Mouse (Mus musculus) heart, embryonic 15.5 days (tissue): ENCODE measurements at regions not wholly inside any gene's neighbourhood (a gene's known extent, or its start where the extent isn't known, plus 50 kb on each side); places are given as distances from the start of the nearest gene placed in this dataset.

Experiments used
- ATAC-seq: fragments of 200-750 bp; cut with Nextera tagmentation; replicated peaks from 2 replicates; pipeline ENCODE4 v1.8.0; 2017; ENCODE audit warnings: low read depth, moderate TSS enrichment; ENCODE audit not compliant: insufficient number of reproducible peaks, insufficient read depth, low FRiP score
- H3K27ac ChIP-seq: fragments of 300-500 bp; sonication (generic); 2 replicates; pipeline ENCODE4 v1.5.1; 2015; ENCODE audit warnings: mild to moderate bottlenecking, inconsistent platforms
- H3K27me3 ChIP-seq: fragments of 300-500 bp; sonication (generic); 2 replicates; pipeline ENCODE4 v1.6.1; 2015; ENCODE audit warnings: inconsistent platforms
- H3K36me3 ChIP-seq: fragments of 300-500 bp; sonication (generic); 2 replicates; pipeline ENCODE4 v1.6.1; 2015; ENCODE audit warnings: mild to moderate bottlenecking, inconsistent platforms
- H3K4me1 ChIP-seq: fragments of 300-500 bp; sonication (generic); replicated peaks from 2 replicates; pipeline ENCODE4 v1.6.1; 2015; ENCODE audit warnings: inconsistent platforms
- H3K4me2 ChIP-seq: fragments of 300-500 bp; sonication (generic); 2 replicates; pipeline ENCODE4 v1.6.1; 2015; ENCODE audit warnings: inconsistent platforms, mild to moderate bottlenecking, moderate library complexity
- H3K4me3 ChIP-seq: fragments of 300-500 bp; sonication (generic); 2 replicates; pipeline ENCODE4 v1.5.1; 2015; ENCODE audit warnings: mild to moderate bottlenecking, inconsistent platforms
- H3K9ac ChIP-seq: fragments of 300-500 bp; sonication (generic); 2 replicates; pipeline ENCODE4 v1.6.1; 2015; ENCODE audit warnings: mild to moderate bottlenecking, inconsistent platforms
- H3K9me3 ChIP-seq: fragments of 300-500 bp; sonication (generic); replicated peaks from 2 replicates; pipeline ENCODE4 v1.6.1; 2016; ENCODE audit warnings: inconsistent platforms
- WGBS: fragments of 180-500 bp; shearing (Covaris S2); methylation state at CpG from one replicate; pipeline ENCODE4 v1.1.7; 2015; ENCODE audit warnings: mixed read lengths; 5-methylcytosine and 5-hydroxymethylcytosine counted together

DNA sequence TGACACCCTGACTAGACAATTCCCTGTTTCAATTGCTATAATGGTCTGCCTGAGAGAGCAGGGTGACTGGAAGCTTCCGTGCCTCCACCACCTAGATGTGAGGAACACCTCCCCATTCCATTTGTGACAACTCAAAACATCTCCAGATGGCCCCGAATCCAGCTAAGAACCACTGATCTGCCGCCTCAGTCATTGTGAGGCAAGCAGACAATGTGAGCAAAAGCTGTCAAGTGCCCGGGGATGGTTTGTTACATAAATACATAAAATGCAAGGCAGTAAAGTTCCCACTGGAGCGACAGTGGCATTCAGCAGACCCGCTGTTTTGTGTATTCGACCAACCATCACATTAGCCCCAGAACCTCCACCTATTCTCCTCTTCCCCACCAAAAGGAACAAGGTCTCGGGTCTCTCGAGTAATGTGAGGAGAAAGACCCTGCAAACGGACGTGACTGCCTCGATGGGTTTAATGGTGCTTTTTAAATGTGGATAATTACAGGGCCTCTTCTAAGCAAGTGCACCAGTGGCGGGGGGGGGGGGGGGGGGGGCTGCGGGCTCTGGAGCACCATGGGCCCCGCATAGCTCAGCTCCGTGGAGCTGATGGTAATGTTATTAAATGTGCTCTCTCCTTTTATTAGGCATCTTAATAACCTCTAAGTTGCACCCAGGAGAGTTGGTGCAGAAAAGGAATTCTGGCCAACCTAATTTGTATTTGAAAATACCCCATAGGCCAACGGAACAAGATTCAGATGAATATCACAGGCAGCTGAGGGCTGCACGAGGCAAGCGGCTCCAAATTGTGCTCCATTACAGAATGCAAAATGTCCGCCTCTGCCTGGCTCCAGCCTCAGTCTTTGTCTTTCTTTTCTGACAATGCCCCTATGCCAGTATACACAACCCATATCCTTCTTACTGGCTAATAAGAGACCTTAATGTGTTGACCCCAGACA is 360.6 kb upstream of the Clint1 start:
- Histone ChIP-seq H3K9ac (no peak overlapping the region), H3K27ac (no peak overlapping the region), H3K4me1 (no peaks in the 10 kb centered on the region), H3K9me3 (no peaks in the 10 kb centered on the region), H3K4me2 (no peak overlapping the region), H3K27me3 (no peaks in the 10 kb centered on the region), H3K4me3 (no peak overlapping the region), H3K36me3 (no peaks in the 10 kb centered on the region)
- 75% methylated on average over 20 of the region's 20 CpGs for WGBS
- ATAC-seq = no peak

- no peak overlapping the region for H3K9ac ChIP-seq
- WGBS = 47% methylated on average over 1 of the region's 1 CpGs
- H3K9me3 ChIP-seq = no peaks in the 10 kb centered on the region
- no peaks in the 10 kb centered on the region for H3K4me1 ChIP-seq
- ATAC-seq = no peak
- no peak overlapping the region for H3K4me3 ChIP-seq
- H3K27ac ChIP-seq = no peak overlapping the region
- H3K36me3 ChIP-seq = no peaks in the 10 kb centered on the region
- no peak overlapping the region for H3K4me2 ChIP-seq
- no peaks in the 10 kb centered on the region for H3K27me3 ChIP-seq
Measured at GRCm38 (mm10) chr11:45495246-45495645, 356.6 kb upstream of the Clint1 start.

DNA sequence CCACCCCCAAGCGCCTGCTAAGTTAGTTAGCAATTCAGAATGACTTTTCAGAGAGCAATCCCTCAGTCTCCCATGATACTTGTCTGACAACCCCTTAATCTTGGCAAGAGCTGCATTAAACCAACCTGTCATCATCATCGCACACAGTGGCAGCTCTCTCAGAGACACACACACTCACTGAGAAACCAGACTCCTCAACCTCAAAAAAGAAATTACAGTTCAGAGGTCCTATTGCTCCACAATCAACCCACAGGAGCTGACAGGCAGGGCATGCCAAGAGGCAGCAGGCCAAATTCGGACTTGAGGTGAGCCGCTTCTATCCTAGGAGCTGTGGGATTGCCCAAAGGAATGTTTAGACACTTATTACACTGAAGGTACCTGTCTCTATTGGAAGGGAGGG is 343.3 kb upstream of the Clint1 start:
- no peak for ATAC-seq
- H3K4me3 ChIP-seq = no peak overlapping the region
- no peak overlapping the region for H3K9ac ChIP-seq
- no peaks in the 10 kb centered on the region for H3K36me3 ChIP-seq
- H3K4me2 ChIP-seq = no peak overlapping the region
- H3K27me3 ChIP-seq = no peaks in the 10 kb centered on the region
- H3K27ac ChIP-seq = no peak overlapping the region
- 32% methylated on average over 4 of the region's 4 CpGs for WGBS
- no peaks in the 10 kb centered on the region for H3K9me3 ChIP-seq
- no peaks in the 10 kb centered on the region for H3K4me1 ChIP-seq

DNA sequence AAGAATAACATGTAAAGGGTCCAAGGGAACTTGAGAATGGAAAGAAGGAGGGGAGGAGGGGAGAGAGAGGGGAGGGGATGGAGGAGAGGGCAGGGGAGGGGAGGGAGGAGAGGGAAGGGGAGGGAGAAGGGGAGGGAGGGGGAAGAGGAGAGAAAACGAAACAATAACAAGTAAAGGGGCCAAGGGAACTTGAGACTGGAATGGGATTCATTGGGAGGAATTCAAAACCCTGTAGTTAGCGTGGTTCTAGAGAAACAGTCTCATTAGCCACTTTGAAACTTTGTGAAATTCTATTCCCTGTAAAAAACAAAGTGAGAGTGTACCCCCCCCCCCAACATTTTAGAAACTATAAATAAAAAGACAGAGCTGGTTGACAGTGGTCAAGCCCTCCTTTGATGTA is 342.6 kb upstream of the Clint1 start:
- Histone ChIP-seq H3K4me2 (no peak overlapping the region), H3K36me3 (no peaks in the 10 kb centered on the region), H3K4me3 (no peak overlapping the region), H3K9me3 (no peaks in the 10 kb centered on the region), H3K27me3 (no peaks in the 10 kb centered on the region), H3K4me1 (no peaks in the 10 kb centered on the region), H3K9ac (no peak overlapping the region), H3K27ac (no peak overlapping the region)
- no peak for ATAC-seq
- WGBS = 47% methylated on average over 2 of the region's 2 CpGs

GRCm38 (mm10) chr11:45514415-45515271 is 337.2 kb upstream of the Clint1 start:
- 75% methylated on average over 10 of the region's 10 CpGs for WGBS
- H3K4me2 ChIP-seq = no peak overlapping the region
- no peak overlapping the region for H3K27ac ChIP-seq
- no peaks in the 10 kb centered on the region for H3K27me3 ChIP-seq
- no peaks in the 10 kb centered on the region for H3K4me1 ChIP-seq
- no peaks in the 10 kb centered on the region for H3K36me3 ChIP-seq
- H3K4me3 ChIP-seq = no peak overlapping the region
- H3K9ac ChIP-seq = no peak overlapping the region
- no peak for ATAC-seq
- H3K9me3 ChIP-seq = no peaks in the 10 kb centered on the region

DNA sequence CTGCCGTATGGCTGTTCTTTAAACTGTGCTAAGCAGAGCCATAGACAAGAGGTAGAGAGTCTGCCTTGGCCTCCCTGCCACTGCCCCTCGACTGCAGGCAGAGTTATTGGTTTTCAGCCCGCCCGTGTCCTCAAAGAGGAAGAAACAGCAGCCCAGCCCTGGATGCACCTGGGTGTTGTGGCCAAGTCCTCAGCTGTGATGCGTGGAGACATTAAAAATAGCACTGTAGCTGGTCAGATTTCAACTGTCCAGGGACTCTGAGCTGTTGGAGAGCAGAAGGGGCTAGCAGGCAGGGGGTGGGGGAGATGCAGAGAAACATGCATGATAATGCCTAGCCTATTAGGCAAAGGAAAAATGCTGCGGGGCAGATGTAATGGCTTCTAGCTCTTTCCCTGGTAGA is 327.1 kb upstream of the Clint1 start:
- no peaks in the 10 kb centered on the region for H3K4me1 ChIP-seq
- no peak overlapping the region for H3K4me3 ChIP-seq
- H3K27ac ChIP-seq = no peak overlapping the region
- H3K27me3 ChIP-seq = no peaks in the 10 kb centered on the region
- H3K36me3 ChIP-seq = no peaks in the 10 kb centered on the region
- no peak overlapping the region for H3K9ac ChIP-seq
- WGBS = 51% methylated on average over 6 of the region's 6 CpGs
- no peak for ATAC-seq
- H3K4me2 ChIP-seq = no peak overlapping the region
- no peaks in the 10 kb centered on the region for H3K9me3 ChIP-seq

- H3K4me3 ChIP-seq = no peak overlapping the region
- no peak overlapping the region for H3K9ac ChIP-seq
- 82% methylated on average over 9 of the region's 9 CpGs for WGBS
- H3K27ac ChIP-seq = no peak overlapping the region
- no peak overlapping the region for H3K4me2 ChIP-seq
- H3K36me3 ChIP-seq = no peaks in the 10 kb centered on the region
- no peaks in the 10 kb centered on the region for H3K9me3 ChIP-seq
- ATAC-seq = no peak
- 0 out of 2 replicates have a peak, but pooled peaks cover 2% of the 10 kb centered on the region for H3K4me1 ChIP-seq
- no peaks in the 10 kb centered on the region for H3K27me3 ChIP-seq
Measured at GRCm38 (mm10) chr11:45531044-45531626, 320.7 kb upstream of the Clint1 start.

- H3K9ac ChIP-seq = no peak overlapping the region
- no peak overlapping the region for H3K4me2 ChIP-seq
- H3K4me1 ChIP-seq = peaks cover 2% of the 10 kb centered on the region; the same call in 1 of the 2 replicates
- ATAC-seq = no peak
- no peaks in the 10 kb centered on the region for H3K27me3 ChIP-seq
- WGBS = 52% methylated on average over 7 of the region's 7 CpGs
- no peaks in the 10 kb centered on the region for H3K9me3 ChIP-seq
- H3K4me3 ChIP-seq = no peak overlapping the region
- H3K27ac ChIP-seq = no peak overlapping the region
- no peaks in the 10 kb centered on the region for H3K36me3 ChIP-seq
Measured at GRCm38 (mm10) chr11:45533402-45534056, 318.3 kb upstream of the Clint1 start.

- no peak overlapping the region for H3K4me3 ChIP-seq
- no peak for ATAC-seq
- no peaks in the 10 kb centered on the region for H3K9me3 ChIP-seq
Measured at GRCm38 (mm10) chr11:45535501-45536025, 316.3 kb upstream of the Clint1 start.

DNA sequence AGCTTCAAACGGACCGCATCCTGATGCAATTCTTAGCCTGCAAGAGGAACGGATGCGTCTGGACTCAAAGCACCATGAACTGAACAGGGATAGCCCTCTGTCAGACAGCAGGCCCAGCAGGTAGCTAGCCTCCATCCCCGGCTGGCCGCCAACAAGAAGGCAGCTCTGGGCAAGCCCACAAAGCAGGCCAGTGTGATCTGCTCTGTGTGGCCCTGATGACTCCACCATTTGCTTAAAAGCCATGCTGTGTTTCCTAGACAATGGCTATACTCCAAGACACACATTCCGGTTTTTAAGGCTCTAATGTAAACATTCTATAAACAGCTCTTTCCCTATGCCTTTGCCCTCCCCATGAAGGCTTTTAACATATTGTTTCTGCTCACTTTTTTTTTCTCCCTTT is 313.8 kb upstream of the Clint1 start:
- 74% methylated on average over 7 of the region's 7 CpGs for WGBS

More at GRCm38 (mm10) chr11:45535501-45536025, 316.3 kb upstream of the Clint1 start:
- no peak overlapping the region for H3K4me2 ChIP-seq
- H3K27ac ChIP-seq = no peak overlapping the region
- peaks cover 2% of the 10 kb centered on the region; the same call in 1 of the 2 replicates for H3K4me1 ChIP-seq
- WGBS = 44% methylated on average over 8 of the region's 8 CpGs
- no peaks in the 10 kb centered on the region for H3K27me3 ChIP-seq
- H3K36me3 ChIP-seq = no peaks in the 10 kb centered on the region
- H3K9ac ChIP-seq = no peak overlapping the region

More for the DNA sequence above, 313.8 kb upstream of the Clint1 start:
- H3K27me3 ChIP-seq = no peaks in the 10 kb centered on the region
- no peak overlapping the region for H3K9ac ChIP-seq
- ATAC-seq = no peak
- no peaks in the 10 kb centered on the region for H3K9me3 ChIP-seq
- H3K36me3 ChIP-seq = no peaks in the 10 kb centered on the region
- H3K4me2 ChIP-seq = no peak overlapping the region
- no peak overlapping the region for H3K4me3 ChIP-seq
- H3K27ac ChIP-seq = no peak overlapping the region
- H3K4me1 ChIP-seq = peaks cover 2% of the 10 kb centered on the region; the same call in 1 of the 2 replicates
